Mouse (Mus musculus): ENCODE results near the gene Slc5a2. TPM values are rescaled to one million over a fixed set of nuclear protein-coding genes. Genes with fewer than 3 reads are reported as not detected.

Slc5a2 gene
- polyA plus RNA-seq, 1 experiment from 2014 or later, result not detected

- H3K4me1 ChIP-seq (ENCODE audit: control insufficient read depth, insufficient read depth, low read length), result no peaks in the 10 kb centered on the region
- ATAC-seq (ENCODE audit: insufficient number of reproducible peaks, low FRiP score, low TSS enrichment, low read depth) (no peak), DNase-seq (ENCODE audit: low spot score) (no peak)
- no peaks in the 10 kb centered on the region for H3K27me3 ChIP-seq (ENCODE audit: control insufficient read depth, insufficient read depth, low read length)
- no peak overlapping the region for H3K4me3 ChIP-seq (ENCODE audit: low read depth, low read length)
- no peak overlapping the region for H3K27ac ChIP-seq (replicated peaks; ENCODE audit: low read depth, low read length)
- WGBS, result 48% methylated on average over 8 of the region's 8 CpGs
- H3K9me3 ChIP-seq (ENCODE audit: control insufficient read depth, low read length), result no peaks in the 10 kb centered on the region
- H3K36me3 ChIP-seq (ENCODE audit: control insufficient read depth, insufficient read depth, low read length), result no peaks in the 10 kb centered on the region
- no peak overlapping the region for H3K9ac ChIP-seq (ENCODE audit: low read length)
- no peak overlapping the region for H3K4me2 ChIP-seq (ENCODE audit: low read depth, severe bottlenecking)
These were observed 44.8 kb downstream of the Slc5a2 start for GRCm38 (mm10) chr7:128310229-128310688.

- H3K4me2 ChIP-seq (ENCODE audit: low read depth, severe bottlenecking), result no peak overlapping the region
- WGBS, result 7% methylated on average over 3 of the region's 3 CpGs
- no peak for DNase-seq (ENCODE audit: low spot score)
- H3K27ac ChIP-seq (replicated peaks; ENCODE audit: low read depth, low read length), result no peak overlapping the region
- no peak for ATAC-seq (ENCODE audit: insufficient number of reproducible peaks, low FRiP score, low TSS enrichment, low read depth)
- H3K27me3 ChIP-seq (ENCODE audit: control insufficient read depth, insufficient read depth, low read length), result no peaks in the 10 kb centered on the region
- H3K4me1 ChIP-seq (ENCODE audit: control insufficient read depth, insufficient read depth, low read length), result no peaks in the 10 kb centered on the region
- no peak overlapping the region for H3K4me3 ChIP-seq (ENCODE audit: low read depth, low read length)
- no peaks in the 10 kb centered on the region for H3K9me3 ChIP-seq (ENCODE audit: control insufficient read depth, low read length)
- no peaks in the 10 kb centered on the region for H3K36me3 ChIP-seq (ENCODE audit: control insufficient read depth, insufficient read depth, low read length)
- no peak overlapping the region for H3K9ac ChIP-seq (ENCODE audit: low read length)
These were observed 45.8 kb downstream of the Slc5a2 start for GRCm38 (mm10) chr7:128311263-128311662.

GRCm38 (mm10) chr7:128311811-128312210, 46.4 kb downstream of the Slc5a2 start:
- Histone ChIP-seq H3K4me2 (ENCODE audit: low read depth, severe bottlenecking) (no peak overlapping the region), H3K4me3 (ENCODE audit: low read depth, low read length) (no peak overlapping the region), H3K9ac (ENCODE audit: low read length) (no peak overlapping the region), H3K36me3 (ENCODE audit: control insufficient read depth, insufficient read depth, low read length) (no peaks in the 10 kb centered on the region), H3K27me3 (ENCODE audit: control insufficient read depth, insufficient read depth, low read length) (no peaks in the 10 kb centered on the region), H3K4me1 (ENCODE audit: control insufficient read depth, insufficient read depth, low read length) (no peaks in the 10 kb centered on the region), H3K9me3 (ENCODE audit: control insufficient read depth, low read length) (no peaks in the 10 kb centered on the region), H3K27ac (replicated peaks; ENCODE audit: low read depth, low read length) (no peak overlapping the region)
- DNase-seq (ENCODE audit: low spot score) (no peak), ATAC-seq (ENCODE audit: insufficient number of reproducible peaks, low FRiP score, low TSS enrichment, low read depth) (no peak)
- 81% methylated on average over 8 of the region's 8 CpGs for WGBS

- no peaks in the 10 kb centered on the region for H3K36me3 ChIP-seq (ENCODE audit: control insufficient read depth, insufficient read depth, low read length)
- H3K27me3 ChIP-seq (ENCODE audit: control insufficient read depth, insufficient read depth, low read length), result no peaks in the 10 kb centered on the region
- 88% methylated on average over 13 of the region's 13 CpGs for WGBS
- H3K4me2 ChIP-seq (ENCODE audit: low read depth, severe bottlenecking), result no peak overlapping the region
- no peak overlapping the region for H3K27ac ChIP-seq (replicated peaks; ENCODE audit: low read depth, low read length)
- no peaks in the 10 kb centered on the region for H3K4me1 ChIP-seq (ENCODE audit: control insufficient read depth, insufficient read depth, low read length)
- ATAC-seq (ENCODE audit: insufficient number of reproducible peaks, low FRiP score, low TSS enrichment, low read depth) (no peak), DNase-seq (ENCODE audit: low spot score) (no peak)
- no peak overlapping the region for H3K9ac ChIP-seq (ENCODE audit: low read length)
- H3K9me3 ChIP-seq (ENCODE audit: control insufficient read depth, low read length), result no peaks in the 10 kb centered on the region
- no peak overlapping the region for H3K4me3 ChIP-seq (ENCODE audit: low read depth, low read length)
These were observed 47.1 kb downstream of the Slc5a2 start for GRCm38 (mm10) chr7:128312375-128313059.

- DNase-seq (ENCODE audit: low spot score), result no peak
These were observed 48.1 kb downstream of the Slc5a2 start for GRCm38 (mm10) chr7:128313601-128314000.

GRCm38 (mm10) chr7:128314491-128314890, 49.0 kb downstream of the Slc5a2 start:
- Histone ChIP-seq H3K36me3 (ENCODE audit: control insufficient read depth, insufficient read depth, low read length) (no peaks in the 10 kb centered on the region), H3K9ac (ENCODE audit: low read length) (no peak overlapping the region), H3K27me3 (ENCODE audit: control insufficient read depth, insufficient read depth, low read length) (no peaks in the 10 kb centered on the region), H3K4me2 (ENCODE audit: low read depth, severe bottlenecking) (no peak overlapping the region), H3K9me3 (ENCODE audit: control insufficient read depth, low read length) (no peaks in the 10 kb centered on the region), H3K27ac (replicated peaks; ENCODE audit: low read depth, low read length) (no peak overlapping the region), H3K4me1 (ENCODE audit: control insufficient read depth, insufficient read depth, low read length) (no peaks in the 10 kb centered on the region), H3K4me3 (ENCODE audit: low read depth, low read length) (no peak overlapping the region)
- DNase-seq (ENCODE audit: low spot score) (no peak), ATAC-seq (ENCODE audit: insufficient number of reproducible peaks, low FRiP score, low TSS enrichment, low read depth) (no peak)
- 76% methylated on average over 7 of the region's 7 CpGs for whole genome bisulfite sequencing

More at GRCm38 (mm10) chr7:128313601-128314000, 48.1 kb downstream of the Slc5a2 start:
- Histone ChIP-seq H3K4me1 (ENCODE audit: control insufficient read depth, insufficient read depth, low read length) (no peaks in the 10 kb centered on the region), H3K36me3 (ENCODE audit: control insufficient read depth, insufficient read depth, low read length) (no peaks in the 10 kb centered on the region), H3K9ac (ENCODE audit: low read length) (no peak overlapping the region), H3K27ac (replicated peaks; ENCODE audit: low read depth, low read length) (no peak overlapping the region), H3K4me3 (ENCODE audit: low read depth, low read length) (no peak overlapping the region), H3K27me3 (ENCODE audit: control insufficient read depth, insufficient read depth, low read length) (no peaks in the 10 kb centered on the region), H3K4me2 (ENCODE audit: low read depth, severe bottlenecking) (no peak overlapping the region), H3K9me3 (ENCODE audit: control insufficient read depth, low read length) (no peaks in the 10 kb centered on the region)
- no peak for ATAC-seq (ENCODE audit: insufficient number of reproducible peaks, low FRiP score, low TSS enrichment, low read depth)
- WGBS, result 80% methylated on average over 2 of the region's 2 CpGs

GRCm38 (mm10) chr7:128317011-128317410, 51.6 kb downstream of the Slc5a2 start:
- Histone ChIP-seq H3K4me1 (ENCODE audit: control insufficient read depth, insufficient read depth, low read length) (no peaks in the 10 kb centered on the region), H3K27me3 (ENCODE audit: control insufficient read depth, insufficient read depth, low read length) (no peaks in the 10 kb centered on the region), H3K9me3 (ENCODE audit: control insufficient read depth, low read length) (no peaks in the 10 kb centered on the region), H3K27ac (replicated peaks; ENCODE audit: low read depth, low read length) (no peak overlapping the region), H3K4me3 (ENCODE audit: low read depth, low read length) (no peak overlapping the region), H3K9ac (ENCODE audit: low read length) (no peak overlapping the region), H3K36me3 (ENCODE audit: control insufficient read depth, insufficient read depth, low read length) (no peaks in the 10 kb centered on the region), H3K4me2 (ENCODE audit: low read depth, severe bottlenecking) (no peak overlapping the region)
- 55% methylated on average over 4 of the region's 4 CpGs for WGBS
- ATAC-seq (ENCODE audit: insufficient number of reproducible peaks, low FRiP score, low TSS enrichment, low read depth), result no peak
- DNase-seq (ENCODE audit: low spot score), result no peak

- Histone ChIP-seq H3K9ac (ENCODE audit: low read length) (no peak overlapping the region), H3K27me3 (ENCODE audit: control insufficient read depth, insufficient read depth, low read length) (no peaks in the 10 kb centered on the region), H3K4me1 (ENCODE audit: control insufficient read depth, insufficient read depth, low read length) (no peaks in the 10 kb centered on the region), H3K4me2 (ENCODE audit: low read depth, severe bottlenecking) (no peak overlapping the region), H3K27ac (replicated peaks; ENCODE audit: low read depth, low read length) (no peak overlapping the region), H3K4me3 (ENCODE audit: low read depth, low read length) (no peak overlapping the region), H3K9me3 (ENCODE audit: control insufficient read depth, low read length) (no peaks in the 10 kb centered on the region), H3K36me3 (ENCODE audit: control insufficient read depth, insufficient read depth, low read length) (no peaks in the 10 kb centered on the region)
- ATAC-seq (ENCODE audit: insufficient number of reproducible peaks, low FRiP score, low TSS enrichment, low read depth) (no peak), DNase-seq (ENCODE audit: low spot score) (no peak)
- 81% methylated on average over 7 of the region's 7 CpGs for WGBS
These were observed 53.7 kb downstream of the Slc5a2 start for GRCm38 (mm10) chr7:128319140-128319539.
